Mouse (Mus musculus): ENCODE measurements around the gene Snap91.

GRCm38 (mm10) chr9:86810213-86810612 lies 70.2 kb downstream of the Snap91 start:
- no peak for TF ChIP-seq CTCF (IDR thresholded peaks at IDR 0.05; ENCODE audit: low read depth)
- TF ChIP-seq EP300 (IDR thresholded peaks at IDR 0.05; ENCODE audit: low read depth), result no peak

Data from liver, postnatal 0 days (tissue).